Mouse (Mus musculus): ENCODE data around the gene Ephb2. TPM values are rescaled to one million over a fixed set of nuclear protein-coding genes. Genes with fewer than 3 reads are reported as not detected.
A peak's percentile ranks its signal among the peaks of the same experiment; 100 is the strongest.

Gene Ephb2
- polyA plus RNA-seq, 1 experiment = 21.7 TPM

- Histone ChIP-seq H3ac (ENCODE audit: control insufficient read depth, insufficient read length) (no peak overlapping the region), H3K79me2 (ENCODE audit: control insufficient read depth, insufficient read depth) (no peaks in the 10 kb centered on the region), H3K36me3 (ENCODE audit: control insufficient read depth, insufficient read depth) (no peaks in the 10 kb centered on the region), H3K4me2 (ENCODE audit: low read depth) (no peak overlapping the region), H3K27me3 (ENCODE audit: control insufficient read depth, insufficient read depth, insufficient read length) (no peaks in the 10 kb centered on the region), H3K4me3 (no peak overlapping the region)
- TF ChIP-seq POLR2A (IDR thresholded peaks at IDR 0.05; ENCODE audit: insufficient read length, low read depth) = no peak
- no peak for TF ChIP-seq TCF3 (IDR thresholded peaks at IDR 0.05; ENCODE audit: insufficient read length, low read depth)
- TF ChIP-seq USF1 (IDR thresholded peaks at IDR 0.05; ENCODE audit: low read depth) = no peak
- no peak for TF ChIP-seq CEBPB (IDR thresholded peaks at IDR 0.05; ENCODE audit: insufficient read depth, poor library complexity, severe bottlenecking)
- no peak for TF ChIP-seq REST (IDR thresholded peaks at IDR 0.05; ENCODE audit: insufficient read depth, insufficient read length)
- no peak for TF ChIP-seq TCF12 (IDR thresholded peaks at IDR 0.05; ENCODE audit: insufficient read depth, poor library complexity, severe bottlenecking)
- no peak for TF ChIP-seq SRF (IDR thresholded peaks at IDR 0.05; ENCODE audit: control insufficient read depth, insufficient read length, low read depth)
- no peak for TF ChIP-seq MYOG (IDR thresholded peaks at IDR 0.05; ENCODE audit: control insufficient read depth in 1 of 3, insufficient read depth in 1 of 3, insufficient read length in 2 of 3, low read depth in 2 of 3)
- TF ChIP-seq E2F4 (IDR thresholded peaks at IDR 0.05; ENCODE audit: insufficient read depth) = no peak
- TF ChIP-seq MYOD1 (IDR thresholded peaks at IDR 0.05; ENCODE audit: control insufficient read depth in 1 of 3, insufficient read length in 2 of 3, low read depth in 2 of 3) = no peak
- TF ChIP-seq POLR2AphosphoS2 (IDR thresholded peaks at IDR 0.05; ENCODE audit: insufficient read length, low read depth) = no peak
- no peak for TF ChIP-seq MAX (IDR thresholded peaks at IDR 0.05; ENCODE audit: low read depth)
These were observed 49.1 kb downstream of the Ephb2 start for GRCm38 (mm10) chr4:136786453-136787276.

- no peak overlapping the region for H3ac ChIP-seq (ENCODE audit: control insufficient read depth, insufficient read length)
- H3K79me2 ChIP-seq (ENCODE audit: control insufficient read depth, insufficient read depth) = no peaks in the 10 kb centered on the region
- H3K27me3 ChIP-seq (ENCODE audit: control insufficient read depth, insufficient read depth, insufficient read length) = no peaks in the 10 kb centered on the region
- no peaks in the 10 kb centered on the region for H3K36me3 ChIP-seq (ENCODE audit: control insufficient read depth, insufficient read depth)
- no peak for TF ChIP-seq CEBPB (IDR thresholded peaks at IDR 0.05; ENCODE audit: insufficient read depth, poor library complexity, severe bottlenecking)
- no peak for TF ChIP-seq SRF (IDR thresholded peaks at IDR 0.05; ENCODE audit: control insufficient read depth, insufficient read length, low read depth)
- TF ChIP-seq MYOD1 (IDR thresholded peaks at IDR 0.05; ENCODE audit: control insufficient read depth in 1 of 3, insufficient read length in 2 of 3, low read depth in 2 of 3) = no peak
- no peak for TF ChIP-seq E2F4 (IDR thresholded peaks at IDR 0.05; ENCODE audit: insufficient read depth)
- no peak for TF ChIP-seq REST (IDR thresholded peaks at IDR 0.05; ENCODE audit: insufficient read depth, insufficient read length)
- TF ChIP-seq POLR2AphosphoS2 (IDR thresholded peaks at IDR 0.05; ENCODE audit: insufficient read length, low read depth) = no peak
- no peak for TF ChIP-seq USF1 (IDR thresholded peaks at IDR 0.05; ENCODE audit: low read depth)
- no peak for TF ChIP-seq TCF3 (IDR thresholded peaks at IDR 0.05; ENCODE audit: insufficient read length, low read depth)
- H3K4me2 ChIP-seq (ENCODE audit: low read depth) = no peak overlapping the region
- H3K4me3 ChIP-seq = no peak overlapping the region
These were observed 52.1 kb downstream of the Ephb2 start for GRCm38 (mm10) chr4:136783552-136784150.

GRCm38 (mm10) chr4:136782579-136782925, 53.2 kb downstream of the Ephb2 start:
- no peak for TF ChIP-seq TCF3 (IDR thresholded peaks at IDR 0.05; ENCODE audit: insufficient read length, low read depth)
- no peak for TF ChIP-seq TCF12 (IDR thresholded peaks at IDR 0.05; ENCODE audit: insufficient read depth, poor library complexity, severe bottlenecking)
- no peak for TF ChIP-seq POLR2A (IDR thresholded peaks at IDR 0.05; ENCODE audit: insufficient read length, low read depth)
- no peak for TF ChIP-seq MAX (IDR thresholded peaks at IDR 0.05; ENCODE audit: low read depth)
- no peak for TF ChIP-seq E2F4 (IDR thresholded peaks at IDR 0.05; ENCODE audit: insufficient read depth)
- TF ChIP-seq POLR2AphosphoS2 (IDR thresholded peaks at IDR 0.05; ENCODE audit: insufficient read length, low read depth) = no peak
- TF ChIP-seq CEBPB (IDR thresholded peaks at IDR 0.05; ENCODE audit: insufficient read depth, poor library complexity, severe bottlenecking) = no peak
- no peak for TF ChIP-seq MYOD1 (IDR thresholded peaks at IDR 0.05; ENCODE audit: control insufficient read depth in 1 of 3, insufficient read length in 2 of 3, low read depth in 2 of 3)
- no peak for TF ChIP-seq SRF (IDR thresholded peaks at IDR 0.05; ENCODE audit: control insufficient read depth, insufficient read length, low read depth)
- H3K36me3 ChIP-seq (ENCODE audit: control insufficient read depth, insufficient read depth) = no peaks in the 10 kb centered on the region
- no peak overlapping the region for H3ac ChIP-seq (ENCODE audit: control insufficient read depth, insufficient read length)
- H3K79me2 ChIP-seq (ENCODE audit: control insufficient read depth, insufficient read depth) = no peaks in the 10 kb centered on the region
- no peak overlapping the region for H3K4me3 ChIP-seq
- no peaks in the 10 kb centered on the region for H3K27me3 ChIP-seq (ENCODE audit: control insufficient read depth, insufficient read depth, insufficient read length)
- no peak overlapping the region for H3K4me2 ChIP-seq (ENCODE audit: low read depth)

GRCm38 (mm10) chr4:136781868-136782578, 53.8 kb downstream of the Ephb2 start:
- no peak overlapping the region for H3ac ChIP-seq (ENCODE audit: control insufficient read depth, insufficient read length)
- no peak overlapping the region for H3K4me3 ChIP-seq
- H3K79me2 ChIP-seq (ENCODE audit: control insufficient read depth, insufficient read depth) = no peaks in the 10 kb centered on the region
- no peaks in the 10 kb centered on the region for H3K27me3 ChIP-seq (ENCODE audit: control insufficient read depth, insufficient read depth, insufficient read length)
- H3K4me2 ChIP-seq (ENCODE audit: low read depth) = no peak overlapping the region
- no peaks in the 10 kb centered on the region for H3K36me3 ChIP-seq (ENCODE audit: control insufficient read depth, insufficient read depth)
- TF ChIP-seq MYOD1 (IDR thresholded peaks at IDR 0.05; ENCODE audit: control insufficient read depth in 1 of 3, insufficient read length in 2 of 3, low read depth in 2 of 3) = peak in 1 of 3 experiments; percentile 23
- no peak for TF ChIP-seq CEBPB (IDR thresholded peaks at IDR 0.05; ENCODE audit: insufficient read depth, poor library complexity, severe bottlenecking)
- TF ChIP-seq MYOG (IDR thresholded peaks at IDR 0.05; ENCODE audit: control insufficient read depth in 1 of 3, insufficient read depth in 1 of 3, insufficient read length in 2 of 3, low read depth in 2 of 3) = no peak

Data from myocyte (in vitro differentiated cells).